8 mouse cellular contexts compared by ENCODE assay signal in the genomic region with DNA sequence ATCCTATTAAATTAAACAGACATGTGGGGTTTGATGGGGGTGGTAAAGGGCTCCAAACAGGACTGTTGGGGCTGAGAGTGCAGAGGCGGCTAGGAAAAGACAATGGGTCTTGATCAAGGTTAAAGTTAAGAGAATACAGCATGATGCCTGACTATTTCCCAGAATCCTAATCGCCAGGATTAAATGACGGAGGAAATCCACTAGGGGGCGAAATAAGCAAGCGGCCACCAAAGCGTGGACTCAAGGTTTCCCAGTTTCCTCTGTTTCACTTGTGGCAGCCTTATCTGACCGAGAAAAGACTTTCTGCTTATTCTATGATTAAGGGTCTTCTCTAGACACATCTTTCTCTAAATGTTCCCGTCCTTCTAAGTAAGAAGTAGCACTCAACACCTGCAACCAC. TPM values are rescaled to one million over a fixed set of nuclear protein-coding genes. Genes with fewer than 3 reads are reported as not detected.
DNase-seq lines count a peak whose midpoint lies in the region; ATAC-seq and TF ChIP-seq lines count a peak whose summit lies in the region.

No protein-coding gene starts in this region.

- TF ChIP-seq POLR2A in brain, embryonic 14.5 days (IDR thresholded peaks at IDR 0.05; ENCODE audit: borderline replicate concordance, extremely low read depth, insufficient read depth, insufficient read length, poor library complexity, severe bottlenecking): no peak

- no peaks in the 10 kb centered on the region for H3K27me3 ChIP-seq in hindbrain, embryonic 11.5 days (ENCODE audit: control insufficient read depth, insufficient read depth, low read length)
- no peaks in the 10 kb centered on the region; the same call in 1 of the 2 replicates for H3K27me3 ChIP-seq in hindbrain, embryonic 16.5 days (replicated peaks; ENCODE audit: control insufficient read depth, insufficient read depth, low read length)
- H3K27me3 ChIP-seq in E14TG2a.4 (ENCODE audit: insufficient read depth, low read length): no peaks in the 10 kb centered on the region

- WGBS in hindbrain, embryonic 11.5 days: 33% methylated on average over 8 of the region's 8 CpGs
- 36% methylated on average over 8 of the region's 8 CpGs for WGBS in hindbrain, embryonic 16.5 days

- no peaks in the 10 kb centered on the region for H3K4me1 ChIP-seq in hindbrain, embryonic 11.5 days (replicated peaks; ENCODE audit: control insufficient read depth, insufficient read depth, low read length)
- H3K4me1 ChIP-seq in hindbrain, embryonic 16.5 days (ENCODE audit: control insufficient read depth, insufficient read depth, low read depth, low read length): no peaks in the 10 kb centered on the region
- H3K4me1 ChIP-seq in E14TG2a.4 (replicated peaks; ENCODE audit: low read depth, low read length): no peaks in the 10 kb centered on the region

- no peaks in the 10 kb centered on the region for H3K36me3 ChIP-seq in hindbrain, embryonic 11.5 days (ENCODE audit: control insufficient read depth, insufficient read depth, low read length)
- H3K36me3 ChIP-seq in hindbrain, embryonic 16.5 days (ENCODE audit: control insufficient read depth, insufficient read depth, low read length): no peaks in the 10 kb centered on the region
- no peaks in the 10 kb centered on the region for H3K36me3 ChIP-seq in E14TG2a.4 (ENCODE audit: insufficient read depth, low read length)

- H3K9me3 ChIP-seq in hindbrain, embryonic 11.5 days (ENCODE audit: control insufficient read depth, low read length): no peaks in the 10 kb centered on the region
- no peaks in the 10 kb centered on the region for H3K9me3 ChIP-seq in hindbrain, embryonic 16.5 days (ENCODE audit: control insufficient read depth, low read length)
- no peaks in the 10 kb centered on the region for H3K9me3 ChIP-seq in E14TG2a.4 (ENCODE audit: low read length)

- H3K4me2 ChIP-seq in hindbrain, embryonic 11.5 days (replicated peaks; ENCODE audit: low read depth, low read length): no peak overlapping the region
- no peak overlapping the region for H3K4me2 ChIP-seq in hindbrain, embryonic 16.5 days (ENCODE audit: low read length)

- TF ChIP-seq CTCF in E14TG2a.4 (conservative IDR thresholded peaks at IDR 0.05; ENCODE audit: low read length): peak; percentile 81
- TF ChIP-seq CTCF in brain, embryonic 14.5 days (IDR thresholded peaks at IDR 0.05; ENCODE audit: borderline replicate concordance, extremely low read depth, insufficient read depth, insufficient read length): peak; percentile 63; the same call in 1 of the 2 replicates

- ATAC-seq in hindbrain, embryonic 11.5 days (ENCODE audit: low FRiP score): no peak
- no peak for ATAC-seq in hindbrain, embryonic 16.5 days

- H3K9ac ChIP-seq in hindbrain, embryonic 11.5 days (ENCODE audit: low read depth, low read length): no peak overlapping the region
- H3K9ac ChIP-seq in hindbrain, embryonic 16.5 days (ENCODE audit: low read depth, low read length): no peak overlapping the region

- no peak overlapping the region for H3K4me3 ChIP-seq in hindbrain, embryonic 11.5 days (ENCODE audit: low read depth, low read length)
- H3K4me3 ChIP-seq in hindbrain, embryonic 16.5 days (ENCODE audit: low read length): no peak overlapping the region
- no peak overlapping the region for H3K4me3 ChIP-seq in E14TG2a.4 (replicated peaks; ENCODE audit: low read length)

- peak; percentile 44 for DNase-seq in hindbrain, embryonic 11.5 days (ENCODE audit: low spot score)
- DNase-seq in brain, embryonic 14.5 days (ENCODE audit: low read depth): peak; percentile 23
- peak; percentile 28 for DNase-seq in kidney, postnatal 10 days
- DNase-seq in spleen, adult 18-20 months: no peak
- DNase-seq in ovary, adult 18-20 months (ENCODE audit: low spot score): no peak
- no peak for DNase-seq in heart, adult 11 months

- H3K27ac ChIP-seq in hindbrain, embryonic 11.5 days (ENCODE audit: low read depth, low read length): no peak overlapping the region
- H3K27ac ChIP-seq in hindbrain, embryonic 16.5 days (ENCODE audit: low read depth, low read length): no peak overlapping the region

RNA-seq across cellular contexts. Expression of a gene that starts 31.2 kb away (rescaled TPM):
- polyA plus RNA-seq in hindbrain, embryonic 11.5 days (2014; fragmentation: Nextera tagmentation; extraction: Ambion mirVana): 0.08 and 0.22 TPM in 2 replicates
- polyA plus RNA-seq in hindbrain, embryonic 16.5 days (2015; fragmentation: Nextera tagmentation; extraction: Ambion mirVana): 4.0 and 5.3 TPM in 2 replicates
- polyA plus RNA-seq in brain, embryonic 14.5 days (2012; rRNA removed): 0.67 and 1.8 TPM in 2 replicates

Comparison
In these comparisons a context has a peak if more than half of its experiments do, and no peak if none do; other contexts are left out.
1. DNase-seq: peak in hindbrain, embryonic 11.5 days (single experiment), brain, embryonic 14.5 days (single experiment) and kidney, postnatal 10 days (single experiment); none in spleen, adult 18-20 months (0 of 2), ovary, adult 18-20 months (single experiment) and heart, adult 11 months (single experiment).